Mouse (Mus musculus) thymus, postnatal 25 days (tissue): Measurements from ENCODE around the gene Fam198b.

ENCODE experiments used
- DNase-seq: peaks from one replicate; pipeline ENCODE4 v3.0.0; 2022

Fam198b gene

GRCm38 (mm10) chr3:79885686-79886356 is 1.5 kb downstream of the Fam198b start:
- peak; percentile 2 for DNase-seq

- peak; percentile 9 for DNase-seq
These were observed 2.2 kb downstream of the Fam198b start for GRCm38 (mm10) chr3:79886357-79887091.

GRCm38 (mm10) chr3:79887161-79887855 is 3.0 kb downstream of the Fam198b start:
- no peak for DNase-seq

- DNase-seq: no peak
These were observed 3.6 kb downstream of the Fam198b start for GRCm38 (mm10) chr3:79887966-79888365.

GRCm38 (mm10) chr3:79897534-79898370 is 13.4 kb downstream of the Fam198b start:
- DNase-seq: no peak

- DNase-seq: no peak
These were observed 14.2 kb downstream of the Fam198b start for GRCm38 (mm10) chr3:79898514-79898913.

- DNase-seq: no peak
These were observed 15.6 kb downstream of the Fam198b start for GRCm38 (mm10) chr3:79899906-79900305.

GRCm38 (mm10) chr3:79900502-79900901 is 16.2 kb downstream of the Fam198b start:
- DNase-seq: no peak

- no peak for DNase-seq
These were observed 17.0 kb downstream of the Fam198b start for GRCm38 (mm10) chr3:79901321-79901720.

GRCm38 (mm10) chr3:79901734-79902133 is 17.4 kb downstream of the Fam198b start:
- DNase-seq: no peak

- DNase-seq: no peak
These were observed 19.5 kb downstream of the Fam198b start for GRCm38 (mm10) chr3:79903803-79904202.

- DNase-seq: no peak
These were observed 20.0 kb downstream of the Fam198b start for GRCm38 (mm10) chr3:79904238-79904757.

- no peak for DNase-seq
These were observed 21.1 kb downstream of the Fam198b start for GRCm38 (mm10) chr3:79905397-79905796.

- no peak for DNase-seq
These were observed 22.1 kb downstream of the Fam198b start for GRCm38 (mm10) chr3:79906250-79907045.

- no peak for DNase-seq
These were observed 22.9 kb downstream of the Fam198b start for GRCm38 (mm10) chr3:79907223-79907622.

- no peak for DNase-seq
These were observed 26.2 kb downstream of the Fam198b start for GRCm38 (mm10) chr3:79910375-79911141.

GRCm38 (mm10) chr3:79911166-79911565 is 26.8 kb downstream of the Fam198b start:
- no peak for DNase-seq

GRCm38 (mm10) chr3:79914012-79914411 is 29.7 kb downstream of the Fam198b start:
- no peak for DNase-seq

- DNase-seq: no peak
These were observed 31.9 kb downstream of the Fam198b start for GRCm38 (mm10) chr3:79916185-79916584.

GRCm38 (mm10) chr3:79918761-79919160 is 34.4 kb downstream of the Fam198b start:
- DNase-seq: no peak
